Mouse (Mus musculus): ENCODE results near the gene T. TPM values are rescaled to one million over a fixed set of nuclear protein-coding genes. Genes with fewer than 3 reads are reported as not detected.
"Not testable (repeated sequence)": the region's sequence is repeated elsewhere in the genome, so short reads cannot be mapped to it uniquely, and the experiment has no call there.

Gene T
- 0.17 and 0.23 TPM in 2 replicates for polyA plus RNA-seq (2015; fragmentation: Nextera tagmentation; extraction: Ambion mirVana)

- WGBS: 1% methylated on average over 57 of the region's 65 CpGs
- H3K4me2 ChIP-seq (ENCODE audit: low read depth, low read length): peak within 1 kb of the TSS; percentile 37
Measured at GRCm38 (mm10) chr17:8433978-8434960, at the start of gene T. TSS of gene T (plus strand) at chr17:8434423.

GRCm38 (mm10) chr17:8385441-8385840 lies 48.8 kb upstream of the T start:
- Histone ChIP-seq H3K27me3 (replicated peaks; ENCODE audit: control insufficient read depth, insufficient read depth, low read length) (peaks cover 19% of the 10 kb centered on the region), H3K27ac (ENCODE audit: low read length) (no peak overlapping the region), H3K4me3 (ENCODE audit: low read length) (no peak overlapping the region), H3K9ac (ENCODE audit: low read depth, low read length) (no peak overlapping the region), H3K4me1 (ENCODE audit: control insufficient read depth, insufficient read depth, low read length) (no peaks in the 10 kb centered on the region), H3K9me3 (ENCODE audit: control insufficient read depth, low read length) (no peaks in the 10 kb centered on the region), H3K36me3 (ENCODE audit: control insufficient read depth, insufficient read depth, low read length) (no peaks in the 10 kb centered on the region), H3K4me2 (ENCODE audit: low read depth, low read length) (no peak overlapping the region)
- WGBS: 99% methylated on average over 2 of the region's 2 CpGs
- ATAC-seq: no peak

More at GRCm38 (mm10) chr17:8433978-8434960, at the start of gene T:
- H3K27ac ChIP-seq (ENCODE audit: low read length): no peak within 1 kb of the TSS
- peaks cover 11% of the 10 kb centered on the region; the same call in 1 of the 2 replicates for H3K4me1 ChIP-seq (ENCODE audit: control insufficient read depth, insufficient read depth, low read length)
- peaks cover 92% of the 10 kb centered on the region for H3K27me3 ChIP-seq (replicated peaks; ENCODE audit: control insufficient read depth, insufficient read depth, low read length)
- ATAC-seq: no peak
- no peaks in the 10 kb centered on the region for H3K36me3 ChIP-seq (ENCODE audit: control insufficient read depth, insufficient read depth, low read length)
- no peak within 1 kb of the TSS for H3K9ac ChIP-seq (ENCODE audit: low read depth, low read length)
- H3K9me3 ChIP-seq (ENCODE audit: control insufficient read depth, low read length): no peaks in the 10 kb centered on the region
- peak within 1 kb of the TSS; percentile 17 for H3K4me3 ChIP-seq (ENCODE audit: low read length)

- no peaks in the 10 kb centered on the region for H3K9me3 ChIP-seq (ENCODE audit: control insufficient read depth, low read length)
- H3K27me3 ChIP-seq (replicated peaks; ENCODE audit: control insufficient read depth, insufficient read depth, low read length): peaks cover 19% of the 10 kb centered on the region
- WGBS: 1% methylated on average over 13 of the region's 13 CpGs
- H3K4me3 ChIP-seq (ENCODE audit: low read length): no peak overlapping the region
- ATAC-seq: no peak
- no peak overlapping the region for H3K9ac ChIP-seq (ENCODE audit: low read depth, low read length)
- H3K4me2 ChIP-seq (ENCODE audit: low read depth, low read length): no peak overlapping the region
- H3K4me1 ChIP-seq (ENCODE audit: control insufficient read depth, insufficient read depth, low read length): no peaks in the 10 kb centered on the region
- H3K27ac ChIP-seq (ENCODE audit: low read length): no peak overlapping the region
- H3K36me3 ChIP-seq (ENCODE audit: control insufficient read depth, insufficient read depth, low read length): no peaks in the 10 kb centered on the region
Measured at GRCm38 (mm10) chr17:8388463-8388862, 45.8 kb upstream of the T start.

- Histone ChIP-seq H3K4me2 (ENCODE audit: low read depth, low read length) (peak overlapping the region; percentile 7; the same call in 1 of the 2 replicates), H3K36me3 (ENCODE audit: control insufficient read depth, insufficient read depth, low read length) (no peaks in the 10 kb centered on the region), H3K27ac (ENCODE audit: low read length) (no peak overlapping the region), H3K27me3 (replicated peaks; ENCODE audit: control insufficient read depth, insufficient read depth, low read length) (peaks cover 19% of the 10 kb centered on the region), H3K9me3 (ENCODE audit: control insufficient read depth, low read length) (no peaks in the 10 kb centered on the region), H3K4me3 (ENCODE audit: low read length) (peak overlapping the region; percentile 15), H3K4me1 (ENCODE audit: control insufficient read depth, insufficient read depth, low read length) (no peaks in the 10 kb centered on the region), H3K9ac (ENCODE audit: low read depth, low read length) (no peak overlapping the region)
- 2% methylated on average over 28 of the region's 28 CpGs for WGBS
- ATAC-seq: no peak
Measured at GRCm38 (mm10) chr17:8388990-8389789, 45.0 kb upstream of the T start.

- no peak overlapping the region for H3K4me3 ChIP-seq (ENCODE audit: low read length)
- 7% methylated on average over 10 of the region's 10 CpGs for WGBS
- peaks cover 19% of the 10 kb centered on the region for H3K27me3 ChIP-seq (replicated peaks; ENCODE audit: control insufficient read depth, insufficient read depth, low read length)
- H3K4me1 ChIP-seq (ENCODE audit: control insufficient read depth, insufficient read depth, low read length): no peaks in the 10 kb centered on the region
- H3K4me2 ChIP-seq (ENCODE audit: low read depth, low read length): no peak overlapping the region
- no peak overlapping the region for H3K9ac ChIP-seq (ENCODE audit: low read depth, low read length)
- H3K36me3 ChIP-seq (ENCODE audit: control insufficient read depth, insufficient read depth, low read length): no peaks in the 10 kb centered on the region
- no peaks in the 10 kb centered on the region for H3K9me3 ChIP-seq (ENCODE audit: control insufficient read depth, low read length)
- ATAC-seq: no peak
- no peak overlapping the region for H3K27ac ChIP-seq (ENCODE audit: low read length)
Measured at GRCm38 (mm10) chr17:8389790-8390095, 44.5 kb upstream of the T start.

- Histone ChIP-seq H3K4me2 (ENCODE audit: low read depth, low read length) (no peak overlapping the region), H3K27me3 (replicated peaks; ENCODE audit: control insufficient read depth, insufficient read depth, low read length) (peaks cover 19% of the 10 kb centered on the region), H3K9ac (ENCODE audit: low read depth, low read length) (no peak overlapping the region), H3K36me3 (ENCODE audit: control insufficient read depth, insufficient read depth, low read length) (no peaks in the 10 kb centered on the region), H3K27ac (ENCODE audit: low read length) (no peak overlapping the region), H3K9me3 (ENCODE audit: control insufficient read depth, low read length) (no peaks in the 10 kb centered on the region), H3K4me3 (ENCODE audit: low read length) (no peak overlapping the region), H3K4me1 (ENCODE audit: control insufficient read depth, insufficient read depth, low read length) (no peaks in the 10 kb centered on the region)
- WGBS: 66% methylated on average over 4 of the region's 4 CpGs
- ATAC-seq: no peak
Measured at GRCm38 (mm10) chr17:8390487-8390886, 43.7 kb upstream of the T start.

GRCm38 (mm10) chr17:8396371-8396770 lies 37.9 kb upstream of the T start:
- WGBS: 65% methylated on average over 4 of the region's 4 CpGs
- no peaks in the 10 kb centered on the region for H3K4me1 ChIP-seq (ENCODE audit: control insufficient read depth, insufficient read depth, low read length)
- no peak overlapping the region for H3K27ac ChIP-seq (ENCODE audit: low read length)
- H3K9ac ChIP-seq (ENCODE audit: low read depth, low read length): no peak overlapping the region
- no peaks in the 10 kb centered on the region for H3K36me3 ChIP-seq (ENCODE audit: control insufficient read depth, insufficient read depth, low read length)
- H3K4me2 ChIP-seq (ENCODE audit: low read depth, low read length): no peak overlapping the region
- ATAC-seq: no peak
- no peaks in the 10 kb centered on the region for H3K9me3 ChIP-seq (ENCODE audit: control insufficient read depth, low read length)
- no peak overlapping the region for H3K4me3 ChIP-seq (ENCODE audit: low read length)
- H3K27me3 ChIP-seq (replicated peaks; ENCODE audit: control insufficient read depth, insufficient read depth, low read length): no peaks in the 10 kb centered on the region

- no peaks in the 10 kb centered on the region for H3K36me3 ChIP-seq (ENCODE audit: control insufficient read depth, insufficient read depth, low read length)
- H3K9ac ChIP-seq (ENCODE audit: low read depth, low read length): no peak overlapping the region
- H3K27ac ChIP-seq (ENCODE audit: low read length): no peak overlapping the region
- H3K4me3 ChIP-seq (ENCODE audit: low read length): no peak overlapping the region
- 75% methylated on average over 2 of the region's 2 CpGs for WGBS
- no peak for ATAC-seq
- no peaks in the 10 kb centered on the region for H3K4me1 ChIP-seq (ENCODE audit: control insufficient read depth, insufficient read depth, low read length)
- no peaks in the 10 kb centered on the region for H3K9me3 ChIP-seq (ENCODE audit: control insufficient read depth, low read length)
- no peak overlapping the region for H3K4me2 ChIP-seq (ENCODE audit: low read depth, low read length)
- no peaks in the 10 kb centered on the region for H3K27me3 ChIP-seq (replicated peaks; ENCODE audit: control insufficient read depth, insufficient read depth, low read length)
Measured at GRCm38 (mm10) chr17:8397946-8398345, 36.3 kb upstream of the T start.

GRCm38 (mm10) chr17:8403932-8404331 lies 30.3 kb upstream of the T start:
- not testable (repeated sequence) for H3K9me3 ChIP-seq (ENCODE audit: control insufficient read depth, low read length); H3K4me3 ChIP-seq (ENCODE audit: low read length); H3K4me1 ChIP-seq (ENCODE audit: control insufficient read depth, insufficient read depth, low read length); H3K9ac ChIP-seq (ENCODE audit: low read depth, low read length); H3K27ac ChIP-seq (ENCODE audit: low read length); H3K27me3 ChIP-seq (replicated peaks; ENCODE audit: control insufficient read depth, insufficient read depth, low read length); H3K4me2 ChIP-seq (ENCODE audit: low read depth, low read length); ATAC-seq; H3K36me3 ChIP-seq (ENCODE audit: control insufficient read depth, insufficient read depth, low read length)
- WGBS: 45% methylated on average over 7 of the region's 8 CpGs

Measured in intestine, embryonic 16.5 days (tissue).